In the genomic region with DNA sequence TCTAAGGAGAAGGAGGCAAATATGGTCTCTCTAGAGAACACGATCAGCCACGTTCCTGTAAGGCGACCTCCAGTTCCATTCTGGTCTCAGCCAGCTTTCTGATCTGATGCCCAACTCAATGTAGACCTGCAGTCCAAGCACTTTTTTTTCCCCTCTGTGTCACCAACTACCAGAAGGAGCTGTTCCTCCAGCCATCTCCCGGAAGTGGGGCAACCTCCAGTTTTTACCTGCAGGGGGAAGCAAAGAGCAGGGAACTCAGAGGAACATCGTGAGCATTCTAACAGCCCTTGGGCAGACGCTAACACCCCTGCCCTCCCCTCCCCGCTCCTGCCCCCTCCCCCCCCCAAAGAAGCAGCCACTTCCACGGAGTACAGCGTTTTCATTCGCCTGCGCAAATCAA, we compare ENCODE assay signal across 9 mouse cellular contexts. TPM values are rescaled to one million over a fixed set of nuclear protein-coding genes. Genes with fewer than 3 reads are reported as not detected.
DNase-seq lines count a peak whose midpoint lies in the region; ATAC-seq and TF ChIP-seq lines count a peak whose summit lies in the region.
"Had no signal": no experiment of that assay in that cellular context is flagged by ENCODE, and none has a peak within 500 bp of the region (broad histone marks: within the 10 kb centered on the region; RNA-seq: fewer than 3 reads in every experiment).

No protein-coding gene starts in this region.

- 0 out of 2 replicates have a peak, but pooled peaks have one; percentile 42 for ATAC-seq in kidney, embryonic 16.5 days (ENCODE audit: low FRiP score, low TSS enrichment)
- ATAC-seq in liver, postnatal 0 days = peak; percentile 66

- no peak overlapping the region for H3K4me3 ChIP-seq in kidney, embryonic 16.5 days (ENCODE audit: low read length)
- no peak overlapping the region for H3K4me3 ChIP-seq in liver, postnatal 0 days (ENCODE audit: low read depth, low read length)
- H3K4me3 ChIP-seq: heart, embryonic 13.5 days had no signal

- no peaks in the 10 kb centered on the region for H3K36me3 ChIP-seq in kidney, embryonic 16.5 days (ENCODE audit: insufficient read depth, low read length)
- no peaks in the 10 kb centered on the region for H3K36me3 ChIP-seq in liver, postnatal 0 days (replicated peaks; ENCODE audit: insufficient read depth, low read length)
- H3K36me3 ChIP-seq: heart, embryonic 13.5 days had no signal

- H3K9me3 ChIP-seq in kidney, embryonic 16.5 days (ENCODE audit: low read length) = no peaks in the 10 kb centered on the region
- H3K9me3 ChIP-seq in liver, postnatal 0 days (ENCODE audit: low read length) = no peaks in the 10 kb centered on the region
- H3K9me3 ChIP-seq: heart, embryonic 13.5 days had no signal

- DNase-seq in ovary, adult 18-20 months (ENCODE audit: low spot score) = peak; percentile 37
- DNase-seq in ovary, postnatal 10 days (ENCODE audit: low spot score) = no peak
- peak; percentile 88 for DNase-seq in adrenal gland, postnatal 14 days
- DNase-seq in frontal cortex, postnatal 36 days (ENCODE audit: low spot score in 2 of 2) = peak; percentile 65 to 68
- DNase-seq in liver, postnatal 0 days = peak; percentile 87
- peak; percentile 42 for DNase-seq in right cerebral cortex, postnatal 25 days
- peak; percentile 52 to 78 for DNase-seq in urinary bladder, postnatal 4 days (ENCODE audit: low spot score in 2 of 2)

- H3K27me3 ChIP-seq in kidney, embryonic 16.5 days (ENCODE audit: insufficient read depth, low read length) = no peaks in the 10 kb centered on the region
- H3K27me3 ChIP-seq in liver, postnatal 0 days (ENCODE audit: insufficient read depth, low read length) = no peaks in the 10 kb centered on the region

- H3K27ac ChIP-seq in kidney, embryonic 16.5 days (ENCODE audit: low read length) = no peak overlapping the region
- H3K27ac ChIP-seq in liver, postnatal 0 days (ENCODE audit: low read depth) = 0 out of 2 replicates have a peak overlapping the region, but pooled peaks have one; percentile 24
- H3K27ac ChIP-seq: heart, embryonic 13.5 days had no signal

- TF ChIP-seq EP300 in liver, postnatal 0 days (IDR thresholded peaks at IDR 0.05; ENCODE audit: low read depth) = no peak

- TF ChIP-seq CTCF in liver, postnatal 0 days (IDR thresholded peaks at IDR 0.05; ENCODE audit: low read depth) = peak; percentile 89

- H3K4me1 ChIP-seq in kidney, embryonic 16.5 days (ENCODE audit: insufficient read depth, low read length) = no peaks in the 10 kb centered on the region
- H3K4me1 ChIP-seq in liver, postnatal 0 days (ENCODE audit: insufficient read depth) = peaks cover 6% of the 10 kb centered on the region
- H3K4me1 ChIP-seq: heart, embryonic 13.5 days had no signal

- no peak overlapping the region for H3K4me2 ChIP-seq in kidney, embryonic 16.5 days (replicated peaks; ENCODE audit: low read depth, low read length)
- peak overlapping the region; percentile 37 for H3K4me2 ChIP-seq in liver, postnatal 0 days (ENCODE audit: low read depth, low read length)
- H3K4me2 ChIP-seq: heart, embryonic 13.5 days had no signal

- no peak overlapping the region for H3K9ac ChIP-seq in kidney, embryonic 16.5 days (replicated peaks; ENCODE audit: low read length)
- H3K9ac ChIP-seq in liver, postnatal 0 days (replicated peaks) = no peak overlapping the region
- H3K9ac ChIP-seq: heart, embryonic 13.5 days had no signal

- WGBS in kidney, embryonic 16.5 days = 31% methylated on average over 11 of the region's 11 CpGs
- 25% methylated on average over 11 of the region's 11 CpGs for WGBS in liver, postnatal 0 days (ENCODE audit: insufficient replicate concordance)

RNA-seq across cellular contexts. Expression of gene Tsnaxip1, which starts 7.8 kb away (rescaled TPM):
- not detected in 2 replicates for total RNA-seq in adrenal gland, postnatal 14 days (2021)
- polyA plus RNA-seq in kidney, embryonic 16.5 days (2015; fragmentation: Nextera tagmentation; extraction: Ambion mirVana) = 0.21 and 0.24 TPM in 2 replicates
- not detected in 2 replicates for polyA plus RNA-seq in liver, postnatal 0 days (2015; fragmentation: Nextera tagmentation; extraction: Ambion mirVana)

RNA-seq across cellular contexts. Expression of gene Ranbp10, which starts 8.2 kb away (rescaled TPM):
- total RNA-seq in adrenal gland, postnatal 14 days (2021) = 27.3 and 29.8 TPM in 2 replicates
- polyA plus RNA-seq in kidney, embryonic 16.5 days (2015; fragmentation: Nextera tagmentation; extraction: Ambion mirVana) = 10.7 and 13.3 TPM in 2 replicates
- 18.9 and 20.9 TPM in 2 replicates for polyA plus RNA-seq in liver, postnatal 0 days (2015; fragmentation: Nextera tagmentation; extraction: Ambion mirVana)

RNA-seq across cellular contexts. Expression of gene Cenpt, which starts 17.8 kb away (rescaled TPM):
- total RNA-seq in adrenal gland, postnatal 14 days (2021) = 8.5 and 11.2 TPM in 2 replicates
- polyA plus RNA-seq in kidney, embryonic 16.5 days (2015; fragmentation: Nextera tagmentation; extraction: Ambion mirVana) = 44.7 and 46.3 TPM in 2 replicates
- 8.9 and 9.0 TPM in 2 replicates for polyA plus RNA-seq in liver, postnatal 0 days (2015; fragmentation: Nextera tagmentation; extraction: Ambion mirVana)

RNA-seq across cellular contexts. Expression of gene Thap11, which starts 19.6 kb away (rescaled TPM):
- total RNA-seq in adrenal gland, postnatal 14 days (2021) = 30.9 and 31.0 TPM in 2 replicates
- 65.2 and 66.1 TPM in 2 replicates for polyA plus RNA-seq in kidney, embryonic 16.5 days (2015; fragmentation: Nextera tagmentation; extraction: Ambion mirVana)
- 19.6 and 21.5 TPM in 2 replicates for polyA plus RNA-seq in liver, postnatal 0 days (2015; fragmentation: Nextera tagmentation; extraction: Ambion mirVana)

RNA-seq across cellular contexts. Expression of gene Nutf2, which starts 25.1 kb away (rescaled TPM):
- total RNA-seq in adrenal gland, postnatal 14 days (2021) = 22.3 and 41.4 TPM in 2 replicates
- 186 and 242 TPM in 2 replicates for polyA plus RNA-seq in kidney, embryonic 16.5 days (2015; fragmentation: Nextera tagmentation; extraction: Ambion mirVana)
- 67.6 and 71.9 TPM in 2 replicates for polyA plus RNA-seq in liver, postnatal 0 days (2015; fragmentation: Nextera tagmentation; extraction: Ambion mirVana)
